Mouse (Mus musculus) hindbrain, embryonic 10.5 days (tissue): ENCODE results near the gene Ist1. TPM values are rescaled to one million over a fixed set of nuclear protein-coding genes. Genes with fewer than 3 reads are reported as not detected.
A peak's percentile ranks its signal among the peaks of the same experiment; 100 is the strongest.

Experiments used
- DNase-seq: peaks from one replicate; pipeline ENCODE4 v3.0.0-alpha.2; 2017; ENCODE audit warnings: low spot score
- H3K27ac ChIP-seq: fragments of 300-500 bp; sonication (generic); 2 replicates; pipeline ENCODE4 v1.5.1; 2016; ENCODE audit warnings: mild to moderate bottlenecking, moderate library complexity
- H3K27me3 ChIP-seq: fragments of 300-500 bp; sonication (generic); 2 replicates; pipeline ENCODE4 v1.6.1; 2016; ENCODE audit warnings: mild to moderate bottlenecking; ENCODE audit not compliant: poor library complexity, insufficient read depth, severe bottlenecking
- H3K36me3 ChIP-seq: fragments of 300-500 bp; sonication (generic); 2 replicates; pipeline ENCODE4 v1.6.1; 2016; ENCODE audit warnings: mild to moderate bottlenecking, moderate library complexity
- H3K4me1 ChIP-seq: fragments of 300-500 bp; sonication (generic); replicated peaks from 2 replicates; pipeline ENCODE4 v1.6.1; 2016; ENCODE audit warnings: mild to moderate bottlenecking
- H3K4me3 ChIP-seq: fragments of 300-500 bp; sonication (generic); 2 replicates; pipeline ENCODE4 v1.5.1; 2016; ENCODE audit warnings: mild to moderate bottlenecking, moderate library complexity
- H3K9me3 ChIP-seq: fragments of 300-500 bp; sonication (generic); 2 replicates; pipeline ENCODE4 v1.6.1; 2016; ENCODE audit warnings: mild to moderate bottlenecking, moderate library complexity
- WGBS: fragments of 180-500 bp; shearing (Covaris S2); methylation state at CpG from one replicate; pipeline ENCODE4 v1.1.7; 2016; 5-methylcytosine and 5-hydroxymethylcytosine counted together
- polyA plus RNA-seq: library from polyadenylated mRNA; unstranded; fragments of >200 nt; fragmentation: Nextera tagmentation; extraction: Ambion mirVana; gene quantifications from 2 replicates; pipeline ENCODE4 v1.2.1, GENCODE M21; 2016

The Ist1 gene
- polyA plus RNA-seq, 1 experiment from 2014 or later: 156 TPM

GRCm38 (mm10) chr8:109705320-109706075 lies 12.4 kb upstream of the Ist1 start, which contains the start of gene Zfp821:
Gene Zfp821 (plus strand): TSS chr8:109705546.
- peak within 1 kb of the TSS; percentile 97 for H3K4me3 ChIP-seq
- WGBS: under 1% methylated on average over 96 of the region's 100 CpGs
- H3K36me3 ChIP-seq: peaks cover 34% of the 10 kb centered on the region
- peak within 1 kb of the TSS; percentile 100 for H3K27ac ChIP-seq
- peaks cover 34% of the 10 kb centered on the region for H3K4me1 ChIP-seq
- no peaks in the 10 kb centered on the region for H3K9me3 ChIP-seq
- DNase-seq: peak; percentile 92
- peaks cover 30% of the 10 kb centered on the region for H3K27me3 ChIP-seq

- Histone ChIP-seq H3K9me3 (no peaks in the 10 kb centered on the region), H3K4me3 (peak overlapping the region; percentile 97), H3K4me1 (peaks cover 34% of the 10 kb centered on the region), H3K36me3 (peaks cover 26% of the 10 kb centered on the region), H3K27me3 (peaks cover 30% of the 10 kb centered on the region), H3K27ac (peak overlapping the region; percentile 100)
- 13% methylated on average over 24 of the region's 24 CpGs for WGBS
- DNase-seq: peak; percentile 14
Observed at GRCm38 (mm10) chr8:109704565-109705319, 11.7 kb upstream of the Ist1 start.

- H3K27me3 ChIP-seq: peaks cover 29% of the 10 kb centered on the region
- WGBS: 79% methylated on average over 3 of the region's 3 CpGs
- H3K4me3 ChIP-seq: no peak overlapping the region
- H3K9me3 ChIP-seq: no peaks in the 10 kb centered on the region
- DNase-seq: no peak
- peaks cover 9% of the 10 kb centered on the region for H3K4me1 ChIP-seq
- H3K27ac ChIP-seq: no peak overlapping the region
- no peaks in the 10 kb centered on the region for H3K36me3 ChIP-seq
Observed at GRCm38 (mm10) chr8:109698477-109698876, 5.4 kb upstream of the Ist1 start.

- 78% methylated on average over 1 of the region's 1 CpGs for WGBS
- peaks cover 23% of the 10 kb centered on the region for H3K27me3 ChIP-seq
- peaks cover 9% of the 10 kb centered on the region for H3K4me1 ChIP-seq
- no peak overlapping the region for H3K4me3 ChIP-seq
- H3K9me3 ChIP-seq: no peaks in the 10 kb centered on the region
- H3K36me3 ChIP-seq: no peaks in the 10 kb centered on the region
- no peak for DNase-seq
- no peak overlapping the region for H3K27ac ChIP-seq
Observed at GRCm38 (mm10) chr8:109697754-109698153, 4.7 kb upstream of the Ist1 start.

GRCm38 (mm10) chr8:109694154-109694553 lies 1.1 kb upstream of the Ist1 start:
- no peak overlapping the region for H3K27ac ChIP-seq
- no peak for DNase-seq
- H3K4me1 ChIP-seq: peaks cover 26% of the 10 kb centered on the region
- peak overlapping the region; percentile 99; the same call in 1 of the 2 replicates for H3K4me3 ChIP-seq
- peaks cover 15% of the 10 kb centered on the region for H3K27me3 ChIP-seq
- no peaks in the 10 kb centered on the region for H3K9me3 ChIP-seq
- H3K36me3 ChIP-seq: peaks cover 12% of the 10 kb centered on the region; the same call in 1 of the 2 replicates
- 58% methylated on average over 6 of the region's 6 CpGs for WGBS

GRCm38 (mm10) chr8:109692443-109693145 lies 466 bp downstream of the Ist1 start:
- Histone ChIP-seq H3K27me3 (peaks cover 15% of the 10 kb centered on the region), H3K9me3 (no peaks in the 10 kb centered on the region), H3K4me3 (peak overlapping the region; percentile 99), H3K27ac (peak overlapping the region; percentile 97), H3K4me1 (peaks cover 26% of the 10 kb centered on the region), H3K36me3 (peaks cover 16% of the 10 kb centered on the region; the same call in 1 of the 2 replicates)
- under 1% methylated on average over 38 of the region's 38 CpGs for WGBS
- DNase-seq: no peak

- Histone ChIP-seq H3K27ac (no peak overlapping the region), H3K4me3 (peak overlapping the region; percentile 99), H3K27me3 (peaks cover 11% of the 10 kb centered on the region), H3K9me3 (no peaks in the 10 kb centered on the region), H3K36me3 (peaks cover 16% of the 10 kb centered on the region; the same call in 1 of the 2 replicates), H3K4me1 (peaks cover 26% of the 10 kb centered on the region)
- WGBS: 67% methylated on average over 5 of the region's 5 CpGs
- DNase-seq: peak; percentile 17
Observed at GRCm38 (mm10) chr8:109691769-109692168, 1.3 kb downstream of the Ist1 start.

- 96% methylated on average over 5 of the region's 5 CpGs for WGBS
- no peaks in the 10 kb centered on the region for H3K27me3 ChIP-seq
- no peak overlapping the region for H3K27ac ChIP-seq
- H3K36me3 ChIP-seq: peaks cover 33% of the 10 kb centered on the region
- H3K9me3 ChIP-seq: no peaks in the 10 kb centered on the region
- peaks cover 16% of the 10 kb centered on the region for H3K4me1 ChIP-seq
- no peak for DNase-seq
- no peak overlapping the region for H3K4me3 ChIP-seq
Observed at GRCm38 (mm10) chr8:109687248-109687647, 5.8 kb downstream of the Ist1 start.

GRCm38 (mm10) chr8:109682120-109682519 lies 10.9 kb downstream of the Ist1 start:
- 94% methylated on average over 5 of the region's 5 CpGs for WGBS

GRCm38 (mm10) chr8:109681535-109681934 lies 11.5 kb downstream of the Ist1 start:
- Histone ChIP-seq H3K4me1 (no peaks in the 10 kb centered on the region), H3K4me3 (no peak overlapping the region), H3K36me3 (peaks cover 72% of the 10 kb centered on the region), H3K27me3 (no peaks in the 10 kb centered on the region), H3K27ac (no peak overlapping the region), H3K9me3 (no peaks in the 10 kb centered on the region)
- DNase-seq: no peak
- 87% methylated on average over 3 of the region's 3 CpGs for WGBS

More at GRCm38 (mm10) chr8:109682120-109682519, 10.9 kb downstream of the Ist1 start:
- no peaks in the 10 kb centered on the region for H3K4me1 ChIP-seq
- H3K4me3 ChIP-seq: no peak overlapping the region
- no peak overlapping the region for H3K27ac ChIP-seq
- DNase-seq: no peak
- H3K36me3 ChIP-seq: peaks cover 67% of the 10 kb centered on the region
- no peaks in the 10 kb centered on the region for H3K27me3 ChIP-seq
- no peaks in the 10 kb centered on the region for H3K9me3 ChIP-seq

GRCm38 (mm10) chr8:109675896-109676643 lies 17.0 kb downstream of the Ist1 start:
- Histone ChIP-seq H3K36me3 (peaks cover 98% of the 10 kb centered on the region), H3K27ac (no peak overlapping the region)

GRCm38 (mm10) chr8:109673596-109673995 lies 19.5 kb downstream of the Ist1 start:
- Histone ChIP-seq H3K27ac (no peak overlapping the region), H3K9me3 (no peaks in the 10 kb centered on the region), H3K36me3 (peaks cover 100% of the 10 kb centered on the region), H3K4me3 (no peak overlapping the region), H3K4me1 (no peaks in the 10 kb centered on the region), H3K27me3 (no peaks in the 10 kb centered on the region)
- no peak for DNase-seq
- WGBS: 89% methylated on average over 2 of the region's 2 CpGs

More at GRCm38 (mm10) chr8:109675896-109676643, 17.0 kb downstream of the Ist1 start:
- H3K4me1 ChIP-seq: no peaks in the 10 kb centered on the region
- H3K27me3 ChIP-seq: no peaks in the 10 kb centered on the region
- WGBS: 95% methylated on average over 9 of the region's 9 CpGs
- DNase-seq: no peak
- no peaks in the 10 kb centered on the region for H3K9me3 ChIP-seq
- no peak overlapping the region for H3K4me3 ChIP-seq
